Mouse (Mus musculus): ENCODE measurements around the gene Rbm44.
A peak's percentile ranks its signal among the peaks of the same experiment; 100 is the strongest.

The Rbm44 gene

DNA sequence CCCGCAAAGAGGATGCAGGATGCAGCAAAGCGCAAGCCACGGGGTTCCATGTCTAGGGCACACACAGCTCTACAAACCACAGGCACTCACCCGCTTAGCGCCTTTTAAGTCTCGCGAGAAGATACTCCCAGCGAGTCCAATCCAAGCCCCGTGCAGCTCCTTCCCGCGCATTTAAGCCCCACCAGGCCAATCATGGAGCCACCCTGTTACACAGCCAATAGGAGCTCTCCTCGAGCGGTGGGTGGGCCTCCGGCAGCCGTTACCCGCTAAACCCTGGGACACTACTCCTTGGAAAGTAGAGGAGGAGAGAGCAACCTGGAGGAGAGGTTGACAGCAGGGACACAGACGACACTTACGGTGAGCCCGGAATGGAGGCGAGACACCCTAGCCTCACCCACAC lies at the start of gene Rbm44:
Gene Rbm44, plus strand, starts transcription at position 277 of the 400 bp plus-strand sequence.
- DNase-seq = no peak

DNA sequence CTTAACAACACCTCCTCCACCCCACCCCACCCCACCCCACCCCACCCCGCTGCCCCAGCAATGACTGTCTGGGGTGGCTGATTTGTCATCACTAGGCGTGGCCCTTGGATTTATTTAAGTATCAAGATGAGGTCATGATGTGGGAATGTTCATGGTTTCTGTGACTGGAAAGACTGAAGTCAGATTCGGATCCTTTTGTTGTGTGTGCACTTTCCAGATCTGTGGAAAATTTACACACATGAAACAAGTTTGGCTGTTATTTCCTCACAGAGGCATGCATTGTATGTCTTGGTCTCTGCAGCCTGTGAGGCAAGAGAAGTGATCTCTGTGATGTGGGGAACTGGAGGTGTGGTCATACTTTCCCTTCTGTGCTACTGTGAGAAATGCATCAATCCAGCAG lies 49.6 kb upstream of the Rbm44 start:
- peak; percentile 56 for DNase-seq

DNA sequence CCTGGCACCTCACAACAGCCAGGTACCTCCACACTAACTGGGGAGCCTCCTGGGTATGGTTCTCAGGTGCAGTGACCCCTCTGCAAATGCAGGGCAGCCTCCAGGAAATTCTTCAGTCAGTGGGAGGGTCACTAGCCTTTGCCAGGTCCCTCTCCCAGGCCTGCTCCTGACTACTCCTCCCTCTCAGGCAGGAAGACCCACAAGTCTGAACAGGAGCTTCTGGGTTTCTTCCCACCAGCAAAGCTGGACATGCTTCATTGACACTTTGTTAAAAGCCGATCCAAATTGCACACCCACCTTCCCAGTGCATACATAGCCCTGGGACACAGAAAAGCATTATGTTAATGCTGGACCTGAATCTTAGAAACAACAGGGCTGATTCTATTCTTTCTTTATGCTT lies 49.0 kb upstream of the Rbm44 start:
- peak; percentile 31 for DNase-seq

DNA sequence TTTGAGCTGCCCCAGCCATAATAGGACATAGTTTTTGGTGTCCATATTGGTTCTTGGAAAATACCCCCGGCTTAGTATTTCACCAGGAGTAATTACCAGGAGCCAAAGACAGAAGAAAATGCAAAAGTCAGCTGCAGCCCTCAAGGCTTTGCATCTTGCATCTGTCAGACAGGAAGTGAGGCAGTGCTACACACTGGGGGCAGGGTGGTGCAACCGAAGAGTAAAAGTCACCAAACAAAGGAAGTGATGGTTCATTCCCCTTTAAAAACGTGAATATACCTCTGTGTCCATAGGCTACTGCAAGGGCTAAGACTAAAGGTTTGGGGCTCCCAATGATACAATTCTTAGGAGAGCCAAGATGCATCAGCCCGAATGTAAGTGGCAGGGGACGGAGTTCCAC lies 48.4 kb upstream of the Rbm44 start:
- DNase-seq = peak; percentile 79

DNA sequence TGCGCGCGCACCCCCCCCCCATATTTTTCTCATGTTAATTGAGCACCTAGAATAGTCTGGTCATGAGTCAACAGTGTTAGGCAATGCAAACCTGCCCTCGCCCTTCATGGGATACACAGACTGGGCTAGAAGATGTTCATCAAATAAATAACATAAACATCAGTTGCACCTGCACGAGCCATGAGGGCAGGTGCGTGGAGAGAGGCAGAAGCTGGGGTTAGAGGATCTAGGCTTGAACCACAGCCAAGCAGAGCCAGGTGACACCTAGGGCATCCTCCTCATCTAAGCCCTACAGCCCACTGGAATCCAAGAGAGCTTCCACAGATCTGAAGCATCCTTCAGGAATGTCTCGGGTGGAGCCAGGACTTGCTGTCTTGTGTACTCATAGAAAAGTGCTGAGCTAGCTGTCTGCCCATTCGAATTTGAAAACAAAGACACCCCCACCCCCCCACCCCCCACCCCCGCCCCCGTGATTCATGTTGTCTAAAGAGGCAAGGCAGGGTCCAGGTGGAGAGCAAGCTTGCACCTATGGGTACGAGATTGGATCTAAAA lies 47.5 kb upstream of the Rbm44 start:
- DNase-seq = peak; percentile 50

DNA sequence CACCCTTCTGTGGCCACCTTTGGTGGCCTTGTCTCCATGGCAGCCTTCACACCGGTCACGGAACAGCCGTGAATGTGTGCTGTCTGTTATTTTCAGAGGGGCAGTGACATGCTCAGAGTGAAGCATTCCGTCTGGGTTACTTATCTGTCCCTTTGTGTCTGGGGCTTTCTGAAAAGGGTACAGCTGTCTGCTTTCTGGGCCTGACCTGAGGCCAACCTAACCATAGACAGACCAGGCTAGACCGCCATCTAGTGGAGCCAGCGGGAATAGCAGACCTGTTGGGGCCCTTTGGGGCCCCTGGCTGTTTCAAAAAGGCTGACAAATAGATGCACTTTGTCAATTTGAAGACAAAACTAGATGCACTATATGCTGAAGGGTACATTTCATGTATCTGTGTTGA lies 46.0 kb upstream of the Rbm44 start:
- peak; percentile 85 for DNase-seq

DNA sequence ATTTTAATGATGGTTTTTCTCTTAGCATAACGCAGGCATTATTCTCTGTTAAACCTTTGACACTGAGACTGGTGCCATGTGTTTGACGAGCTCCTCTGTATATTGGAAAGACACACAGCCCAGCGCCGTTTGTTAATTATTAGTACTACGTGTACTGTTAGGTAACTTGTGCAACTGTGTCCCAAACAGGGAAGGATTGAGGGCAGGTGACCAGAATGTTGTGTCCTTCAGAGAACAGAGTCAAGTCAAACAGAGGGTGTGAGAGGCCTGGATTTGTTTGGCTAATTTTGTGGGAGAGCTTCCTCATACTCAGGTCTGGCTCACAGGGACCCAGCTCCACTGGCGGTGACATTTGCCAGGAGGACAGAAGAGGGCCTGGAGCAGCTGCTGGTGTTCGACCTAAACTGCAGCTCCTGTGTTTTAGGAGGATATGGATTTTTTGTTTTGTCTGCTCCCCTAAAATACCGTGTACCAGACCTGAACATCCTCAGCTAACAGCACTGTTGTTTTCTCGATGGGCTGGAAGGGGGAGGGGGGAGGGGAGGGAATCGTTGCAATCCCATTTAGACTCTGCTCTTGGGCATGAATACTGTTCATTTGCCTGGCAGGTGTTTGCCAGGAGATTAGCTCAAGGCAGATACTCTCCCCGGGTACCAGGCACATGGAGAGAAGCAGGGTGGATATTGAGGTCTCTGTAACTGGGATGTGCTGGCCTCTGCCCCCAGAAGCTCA lies 43.0 kb upstream of the Rbm44 start:
- DNase-seq = no peak

DNA sequence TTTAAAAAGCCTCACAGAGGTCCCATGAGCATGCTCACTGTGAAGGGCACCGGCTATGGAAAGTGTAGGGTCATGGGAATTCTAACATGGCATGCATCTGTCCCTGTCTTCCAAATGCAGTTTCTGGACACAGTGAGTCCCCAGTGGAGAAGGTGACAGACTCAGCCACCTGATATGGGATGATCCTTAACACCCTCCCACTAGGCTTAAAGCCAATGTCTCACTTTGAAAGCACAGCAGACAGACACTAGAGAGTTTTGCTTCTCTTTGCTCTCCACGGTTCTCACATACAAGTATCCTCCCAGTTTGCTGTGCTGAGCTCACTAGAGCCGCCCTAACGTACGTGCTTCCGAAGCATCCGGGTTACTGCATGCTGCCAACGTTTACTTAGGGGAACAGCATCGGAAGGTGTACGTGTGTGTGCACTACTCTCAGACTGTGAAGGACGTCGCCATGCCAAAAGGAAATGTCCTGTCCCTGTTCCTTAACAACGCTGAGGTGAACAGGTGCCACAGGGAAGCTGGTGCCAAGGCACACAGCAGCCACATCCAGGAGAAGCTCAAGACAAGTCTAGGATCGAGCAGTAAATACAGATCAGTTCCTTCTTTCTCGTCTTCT lies 41.4 kb upstream of the Rbm44 start:
- DNase-seq = no peak

DNA sequence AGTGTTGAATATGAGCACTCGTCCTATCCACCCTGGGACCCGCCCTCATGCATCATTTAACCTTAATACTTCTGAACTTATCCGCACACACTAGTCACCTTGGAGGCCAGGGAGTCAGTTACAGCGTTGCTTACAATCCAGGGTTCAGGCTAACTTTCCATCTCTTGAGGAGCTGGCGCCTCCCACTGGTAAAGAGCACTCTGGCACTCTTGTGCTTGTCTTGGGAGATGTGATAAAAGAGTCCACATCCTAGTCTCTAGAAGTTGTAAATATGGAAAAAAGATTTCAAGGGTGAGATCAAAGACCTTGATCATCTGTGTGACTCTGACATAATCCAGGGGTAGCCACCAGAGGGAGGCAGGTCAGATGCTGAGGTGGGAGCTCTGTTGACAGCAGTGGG lies 37.3 kb upstream of the Rbm44 start:
- DNase-seq = no peak

DNA sequence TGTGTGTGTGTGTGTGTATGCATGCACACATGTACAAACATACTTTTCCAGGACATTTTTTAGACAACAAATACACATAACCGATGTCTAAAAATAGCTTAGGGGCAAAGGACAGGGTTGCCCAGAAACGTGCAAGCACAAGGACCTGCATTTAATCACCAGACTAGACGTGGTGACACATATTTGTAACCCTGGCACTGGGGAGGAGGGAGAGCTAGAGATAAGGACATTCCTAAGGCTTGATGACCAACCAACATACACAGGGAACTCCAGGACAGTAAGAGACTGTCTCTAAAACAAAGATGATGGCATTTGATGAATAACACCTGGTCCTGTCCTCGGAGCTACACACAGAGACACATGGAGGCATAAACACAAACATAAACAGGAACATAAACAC lies 35.6 kb upstream of the Rbm44 start:
- DNase-seq = no peak

DNA sequence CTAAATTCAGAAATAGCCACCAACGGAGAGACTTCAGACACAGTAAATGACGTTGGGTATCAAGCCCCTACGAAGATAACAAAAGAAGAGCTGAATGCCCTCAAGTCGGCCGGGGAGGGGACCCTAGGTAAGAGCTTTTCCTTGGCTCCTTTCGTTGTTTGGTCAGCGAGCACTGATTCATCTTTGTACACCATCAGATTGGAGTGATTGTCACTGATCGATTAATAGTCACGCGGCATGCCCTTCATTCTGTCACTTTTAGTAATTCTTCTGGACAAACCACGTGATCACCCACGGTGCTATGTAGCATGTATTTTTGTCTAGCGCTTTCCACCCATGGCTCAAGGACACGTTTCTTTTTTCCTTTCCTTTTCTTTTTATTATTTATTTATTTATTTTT lies 32.7 kb upstream of the Rbm44 start:
- DNase-seq = no peak

DNA sequence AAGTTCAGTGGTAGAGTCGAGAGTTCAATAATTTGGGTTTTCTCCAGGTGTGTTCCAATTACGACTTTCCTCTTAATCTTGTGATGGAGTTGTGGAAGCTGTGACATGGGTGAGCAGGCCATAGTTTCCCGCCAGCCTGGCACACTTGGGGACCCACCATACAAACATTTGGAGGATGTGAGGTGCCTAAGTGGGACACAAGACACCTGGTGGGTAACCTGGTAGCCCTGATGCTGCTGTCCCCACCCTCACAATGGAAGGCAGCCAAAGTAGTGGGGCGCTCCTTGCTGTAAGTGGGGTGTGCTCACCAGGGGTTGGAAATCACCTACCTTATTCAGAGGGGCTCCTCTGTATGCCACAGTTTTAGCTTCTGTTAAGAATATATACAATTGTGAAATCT lies 32.3 kb upstream of the Rbm44 start:
- DNase-seq = no peak

DNA sequence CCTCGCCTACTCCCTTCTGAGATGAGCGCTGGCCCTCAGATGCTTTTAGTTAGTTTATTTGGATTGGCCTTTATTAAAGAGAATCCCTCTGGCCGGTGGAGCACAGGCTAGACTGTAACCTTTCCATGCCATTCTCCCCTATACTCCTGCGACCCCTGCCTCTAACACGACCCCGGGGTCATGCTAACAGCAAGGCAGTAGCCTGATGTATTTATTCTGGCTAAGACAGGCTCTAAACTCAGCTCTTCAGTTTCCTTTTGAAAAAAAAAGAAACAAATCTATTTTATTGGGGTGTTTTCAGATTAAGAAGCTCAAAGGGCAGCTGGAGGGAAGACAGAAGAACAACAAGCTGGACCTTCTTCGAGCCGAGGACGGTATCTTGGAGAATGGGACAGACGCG lies 22.8 kb upstream of the Rbm44 start:
- DNase-seq = no peak

DNA sequence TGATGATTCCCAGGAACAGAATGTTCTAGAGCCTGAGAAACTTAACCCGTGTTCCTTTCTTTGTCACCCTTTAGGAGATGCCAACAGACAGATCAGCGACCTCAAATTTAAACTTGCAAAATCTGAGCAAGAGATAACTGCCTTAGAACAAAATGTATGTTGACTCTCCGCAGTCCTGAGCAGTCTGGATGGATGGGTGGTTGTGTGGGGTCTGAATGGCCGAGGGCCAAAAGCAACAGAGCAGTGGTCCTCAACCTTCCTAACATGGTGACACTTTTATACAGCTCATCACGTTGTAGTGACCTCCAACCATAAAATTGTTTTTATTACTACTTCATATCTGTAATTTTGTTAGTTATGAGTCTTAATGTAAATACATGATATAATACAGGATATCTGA lies 21.9 kb upstream of the Rbm44 start:
- DNase-seq = no peak

DNA sequence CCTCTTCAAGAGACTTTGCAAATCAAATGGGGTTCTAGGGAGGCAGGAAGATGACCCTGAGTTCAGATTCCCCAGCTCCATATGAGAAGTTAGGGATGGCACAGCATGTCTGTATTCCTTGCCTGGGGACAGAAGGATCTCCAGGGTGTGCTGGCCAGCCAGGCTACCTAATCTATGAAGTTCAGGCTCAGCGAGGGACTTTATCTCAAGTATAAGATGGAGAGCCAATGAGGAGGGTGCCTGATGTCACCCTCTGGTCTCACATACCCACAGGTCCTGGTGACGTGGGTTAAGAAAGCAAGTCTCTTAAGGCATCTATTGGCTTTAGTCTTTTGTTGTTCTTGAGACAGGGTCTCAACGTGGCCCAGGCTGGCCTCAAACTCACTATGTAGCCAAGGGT lies 21.4 kb upstream of the Rbm44 start:
- no peak for DNase-seq

DNA sequence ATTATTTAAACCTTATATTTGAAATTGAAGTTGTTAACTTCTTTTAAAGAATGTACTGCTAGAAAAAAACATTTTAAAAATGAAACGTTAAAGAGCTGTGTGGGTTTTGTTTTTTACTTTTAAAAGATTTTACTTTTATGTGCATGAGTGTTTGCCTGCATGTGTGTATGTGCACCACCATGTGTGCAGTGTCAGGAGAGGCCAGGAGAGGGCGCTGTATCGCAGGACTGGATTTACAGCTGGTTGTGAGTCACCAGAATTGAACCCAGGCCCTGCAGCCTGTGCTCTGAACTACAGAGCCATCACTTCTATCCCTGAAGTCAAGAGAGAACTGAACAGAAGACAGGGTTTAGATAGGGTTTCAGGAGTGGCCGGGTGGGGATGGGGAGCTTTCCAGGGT lies 16.0 kb upstream of the Rbm44 start:
- no peak for DNase-seq

DNA sequence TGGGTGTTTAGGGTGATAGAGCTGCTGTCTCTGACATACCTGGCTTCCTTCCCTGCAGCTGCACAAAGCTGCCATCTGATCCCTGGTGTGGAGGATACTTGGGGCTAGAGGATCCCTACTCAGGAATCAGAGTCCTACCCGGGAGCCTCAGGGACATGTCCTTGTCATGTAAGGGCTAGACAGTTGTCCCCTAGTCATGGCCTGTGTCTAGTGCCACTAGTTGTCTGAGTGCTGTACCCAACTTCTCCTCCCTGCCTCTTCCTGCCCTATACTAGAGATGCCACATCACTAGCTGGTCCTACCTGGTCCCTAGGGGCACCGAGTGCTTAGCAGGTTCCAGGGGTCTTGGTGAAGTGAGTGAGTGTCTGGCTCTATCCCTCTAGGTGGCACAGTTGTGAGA lies 7.9 kb upstream of the Rbm44 start:
- no peak for DNase-seq

DNA sequence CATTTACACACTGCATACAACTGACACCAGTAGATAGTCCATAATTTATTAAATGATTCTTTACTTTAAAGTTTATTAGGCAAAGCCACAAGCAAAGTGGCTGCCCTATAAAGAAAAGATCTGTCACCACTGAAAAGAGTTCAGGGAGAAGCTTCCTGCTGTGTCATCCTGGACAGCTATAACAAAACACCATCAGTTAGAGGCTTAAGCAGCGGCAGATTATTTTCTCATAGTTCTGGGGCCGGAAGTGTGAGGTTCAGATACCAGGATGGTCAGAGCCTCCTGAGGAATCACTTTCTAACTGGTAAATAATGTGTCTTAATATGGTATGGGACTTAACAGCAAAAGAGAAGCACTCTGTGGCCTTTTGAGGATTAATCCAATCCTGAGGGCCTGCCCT lies 6.6 kb downstream of the Rbm44 start:
- no peak for DNase-seq

DNA sequence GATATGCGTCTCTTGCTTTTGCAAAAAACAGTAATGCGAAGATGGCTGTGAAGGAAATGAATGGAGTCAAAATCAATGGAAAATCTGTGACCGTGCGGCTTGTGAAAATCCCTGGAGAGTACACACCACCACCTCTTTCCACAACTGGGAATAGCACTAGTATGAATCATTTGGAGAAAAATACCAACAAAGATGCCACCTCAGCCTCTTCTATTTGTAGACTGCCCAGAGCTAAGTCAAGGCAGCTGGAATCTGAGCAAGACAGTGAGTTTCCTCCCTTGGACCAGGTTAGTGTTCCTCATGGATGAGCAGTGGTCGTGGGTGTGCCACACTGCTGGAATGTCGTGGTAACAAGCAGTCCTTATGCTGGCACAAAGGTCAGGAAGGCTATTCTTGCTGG lies 21.9 kb downstream of the Rbm44 start:
- no peak for DNase-seq

DNA sequence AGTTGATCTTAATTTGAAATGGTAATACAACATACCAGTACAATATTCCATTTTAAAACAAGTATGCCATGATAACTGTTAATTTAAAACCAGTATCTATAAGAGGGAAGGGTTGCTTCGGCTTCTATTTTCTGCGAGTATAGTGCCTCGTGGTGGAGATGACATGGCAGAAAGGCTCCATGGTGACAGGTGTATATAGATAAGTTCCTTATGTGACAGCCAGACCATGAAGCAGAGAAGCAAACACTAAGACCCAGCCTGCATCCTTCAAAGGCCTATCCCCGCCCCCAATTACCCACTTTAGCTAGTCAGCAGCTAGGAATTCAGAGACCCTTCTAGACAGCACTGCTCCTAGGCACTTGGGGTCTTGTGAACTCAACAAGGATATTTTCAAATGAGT lies 24.3 kb downstream of the Rbm44 start:
- no peak for DNase-seq

DNA sequence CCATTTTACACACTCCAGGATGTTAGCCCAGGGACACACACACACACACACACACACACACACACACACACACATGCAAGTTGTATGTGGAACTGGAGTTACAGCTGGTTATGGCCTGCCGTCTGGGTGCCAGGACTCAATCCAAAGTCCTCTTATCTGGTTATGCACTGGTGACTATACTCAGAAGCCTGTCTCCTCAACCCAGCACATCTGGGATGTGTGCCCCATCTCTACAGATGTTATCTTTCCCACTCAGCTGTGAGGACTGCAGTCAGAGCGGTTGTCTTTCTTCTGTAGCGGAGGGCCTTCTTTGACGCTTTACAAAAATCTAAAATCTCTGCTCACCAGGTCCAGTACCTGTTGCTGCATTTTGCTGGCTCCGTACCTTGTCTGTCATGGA lies 29.9 kb downstream of the Rbm44 start:
- DNase-seq = no peak

DNA sequence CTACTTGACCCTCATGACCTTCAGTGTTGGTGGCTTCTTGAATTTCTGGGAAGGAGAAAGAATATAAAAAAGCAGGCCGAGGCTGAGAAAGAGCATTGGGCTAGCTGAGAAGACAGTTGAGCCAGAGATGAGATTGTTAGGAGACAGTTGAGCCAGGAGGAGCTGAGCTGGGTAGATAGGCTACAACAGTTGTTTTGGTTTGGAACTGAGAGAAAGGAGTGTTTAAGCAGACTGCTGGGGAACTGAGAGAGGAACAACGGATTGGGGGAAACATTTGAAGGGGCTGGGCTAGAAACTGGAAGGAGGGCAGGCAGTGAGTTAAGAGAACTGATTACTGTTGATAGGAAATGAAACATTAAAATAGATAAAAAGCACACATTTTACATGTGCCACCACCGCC lies 31.1 kb downstream of the Rbm44 start:
- DNase-seq = no peak

DNA sequence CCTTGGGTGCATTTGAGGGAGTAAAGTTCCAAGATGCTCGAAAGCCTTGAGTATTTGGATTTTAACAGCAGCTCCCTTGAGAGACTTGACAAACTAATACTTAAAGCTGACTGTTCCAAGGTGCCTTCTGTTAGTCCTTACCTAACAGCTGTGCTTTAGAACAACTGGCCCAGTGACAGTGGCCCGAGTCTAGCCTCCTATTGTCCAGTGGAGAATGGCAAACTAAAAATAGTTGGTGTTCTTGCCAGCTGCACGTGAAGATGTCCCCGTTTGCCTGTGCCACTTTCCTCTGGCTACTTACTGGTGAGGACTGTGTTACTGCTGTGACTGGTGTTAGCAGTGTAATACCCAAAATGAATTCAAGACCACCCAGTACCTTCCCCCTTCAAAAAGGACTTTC lies 32.0 kb downstream of the Rbm44 start:
- no peak for DNase-seq

DNA sequence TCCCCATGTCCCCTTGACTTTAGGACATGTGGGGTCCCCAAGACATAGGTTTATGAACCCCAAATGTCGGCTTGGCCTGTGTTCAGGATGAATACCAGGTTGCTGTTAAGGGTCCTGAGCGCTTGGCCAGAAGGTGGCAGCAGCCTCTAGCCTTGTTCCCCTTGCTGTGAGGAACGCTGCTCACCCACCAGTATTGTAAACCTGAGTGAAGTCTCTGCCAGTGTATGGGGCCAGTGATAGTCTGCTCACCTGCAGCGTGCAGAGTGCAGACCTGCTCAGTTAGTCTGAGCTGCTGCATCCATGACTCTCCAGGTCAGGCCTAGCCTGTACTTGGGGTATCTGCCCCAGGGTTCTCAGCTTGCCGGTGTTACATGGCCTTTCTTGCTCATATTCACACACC lies 34.2 kb downstream of the Rbm44 start:
- peak; percentile 90 for DNase-seq

Data from thymus, postnatal 25 days (tissue).